Mouse (Mus musculus) testis, adult 2 months (tissue): ENCODE results near the gene Hoxc11.

Source experiments
- CTCF ChIP-seq: fragments of 200-500 bp; IDR thresholded peaks from 2 replicates; pipeline ENCODE4 v1.5.1; 2012; ENCODE audit warnings: low read depth, mild to moderate bottlenecking, inconsistent platforms, low read length, moderate library complexity; ENCODE audit not compliant: control insufficient read depth, insufficient read depth, insufficient replicate concordance
- POLR2A ChIP-seq: fragments of 200-500 bp; IDR thresholded peaks from 2 replicates; pipeline ENCODE4 v1.6.1; 2012; ENCODE audit warnings: low read depth, mild to moderate bottlenecking, inconsistent platforms, low read length, moderate library complexity; ENCODE audit not compliant: control insufficient read depth

- TF ChIP-seq CTCF (no peak), POLR2A (no peak)
These were observed 25.7 kb downstream of the Hoxc11 start for GRCm38 (mm10) chr15:102979936-102980335.
